Mouse (Mus musculus) T-cell, adult 66 days (primary cell): Measurements from ENCODE around the gene Cd200r3. TPM values are rescaled to one million over a fixed set of nuclear protein-coding genes. Genes with fewer than 3 reads are reported as not detected.

Source experiments
- total RNA-seq, 2 experiments: library from RNA; stranded (reverse); gene quantifications; 3 replicates in 1 of 2; 4 replicates in 1 of 2; pipeline ENCODE4 v1.2.4; 2023

Cd200r3 gene
- total RNA-seq, result 1 to 10 TPM; 1.5 to 1.8 TPM

DNA sequence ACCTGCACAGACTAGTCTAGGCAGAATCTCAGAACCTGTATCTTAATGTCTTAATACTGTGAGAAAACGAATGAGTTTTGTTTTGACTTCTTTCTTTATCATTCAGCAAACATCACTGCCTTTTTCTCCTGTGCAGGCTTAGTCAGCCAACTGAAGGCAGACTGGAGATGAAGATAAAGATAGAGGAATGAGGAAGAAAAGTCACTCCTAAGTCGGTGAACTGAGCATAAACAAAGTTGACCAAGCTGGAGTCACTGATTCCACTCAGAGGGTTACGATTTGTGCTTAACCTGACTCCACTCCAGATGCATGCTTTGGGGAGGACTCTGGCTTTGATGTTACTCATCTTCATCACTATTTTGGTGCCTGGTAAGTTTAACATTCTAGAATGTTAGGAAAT lies at the start of gene Cd200r3:
Gene Cd200r3 (plus strand): TSS at position 211 of the 400 bp plus-strand sequence.

Other genes starting within 250 kb of the Cd200r3 start
- gene Nepro, start 219.4 kb upstream of the Cd200r3 start, total RNA-seq, result 10 to 100 TPM; 17.9 to 18.4 TPM
- 10 to 100 TPM; 14.0 to 18.8 TPM for gene Gtpbp8, start 197.3 kb upstream of the Cd200r3 start, total RNA-seq
- gene Cd200r1, start 177.9 kb upstream of the Cd200r3 start, total RNA-seq, result 1 to 10 TPM; 9.2 to 9.6 TPM
- 1 to 10 TPM in 1 of 2 experiments, under 1 TPM in 1; 0.77 to 2.7 TPM for gene Cd200r4, start 131.9 kb upstream of the Cd200r3 start, total RNA-seq
- under 1 TPM in 1 of 2 experiments, not detected in 1; 0.32 TPM for gene Cd200r2, start 76.6 kb upstream of the Cd200r3 start, total RNA-seq
- gene Ccdc80, start 149.7 kb downstream of the Cd200r3 start, total RNA-seq, result under 1 TPM in 1 of 2 experiments, not detected in 1; 0.76 TPM
- gene Slc35a5, start 215.0 kb downstream of the Cd200r3 start, total RNA-seq, result 10 to 100 TPM; 21.4 to 27.7 TPM
- gene Atg3, start 215.1 kb downstream of the Cd200r3 start, total RNA-seq, result 10 to 100 TPM; 47.7 to 47.9 TPM